Mouse (Mus musculus): ENCODE measurements around the gene Srsf3. TPM values are rescaled to one million over a fixed set of nuclear protein-coding genes. Genes with fewer than 3 reads are reported as not detected.

Srsf3 gene
- total RNA-seq, 2 experiments from 2014 or later, result 125 to 140 TPM

DNA sequence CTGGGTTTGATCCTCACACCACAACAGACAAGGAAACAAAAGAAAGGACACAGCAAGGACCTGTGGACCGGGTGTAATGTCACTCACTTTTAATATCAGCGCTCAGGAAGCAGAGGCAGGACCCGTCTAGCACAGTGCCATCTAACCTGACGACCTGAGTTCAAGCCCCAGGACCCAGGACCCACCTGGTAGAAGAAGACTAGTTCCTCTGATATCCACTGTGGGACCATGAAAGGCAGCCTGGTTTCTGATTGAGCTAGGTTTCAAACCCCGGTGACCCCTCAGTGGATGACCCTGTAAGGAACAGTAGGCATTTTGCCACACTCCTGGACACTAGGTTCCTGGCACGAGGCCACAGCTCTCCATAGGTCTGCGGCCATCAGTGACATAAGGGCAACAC lies 52.2 kb downstream of the Srsf3 start:
- DNase-seq (ENCODE audit: extremely low spot score in 1 of 2, low spot score in 1 of 2), result no peak

DNA sequence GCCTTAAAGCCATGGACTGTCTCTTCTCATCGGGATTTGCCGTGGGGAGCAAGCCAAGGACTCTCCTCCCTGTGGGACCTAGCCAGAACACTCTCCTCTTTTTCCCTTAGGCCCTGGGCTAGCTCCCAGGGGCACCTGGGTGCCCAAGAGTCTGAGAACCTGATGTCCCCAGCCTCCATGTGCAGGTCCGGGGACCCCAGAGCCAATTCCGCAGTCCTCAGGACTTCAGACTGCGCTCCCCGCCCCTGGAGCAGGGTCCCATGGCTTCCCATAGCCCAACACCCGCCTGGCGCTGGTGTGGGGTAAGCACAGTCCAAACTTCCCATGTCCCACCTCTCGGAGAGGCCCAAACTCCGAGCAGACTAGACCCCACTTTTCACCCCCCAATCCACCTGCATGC lies 52.8 kb downstream of the Srsf3 start:
- no peak for DNase-seq (ENCODE audit: extremely low spot score in 1 of 2, low spot score in 1 of 2)

DNA sequence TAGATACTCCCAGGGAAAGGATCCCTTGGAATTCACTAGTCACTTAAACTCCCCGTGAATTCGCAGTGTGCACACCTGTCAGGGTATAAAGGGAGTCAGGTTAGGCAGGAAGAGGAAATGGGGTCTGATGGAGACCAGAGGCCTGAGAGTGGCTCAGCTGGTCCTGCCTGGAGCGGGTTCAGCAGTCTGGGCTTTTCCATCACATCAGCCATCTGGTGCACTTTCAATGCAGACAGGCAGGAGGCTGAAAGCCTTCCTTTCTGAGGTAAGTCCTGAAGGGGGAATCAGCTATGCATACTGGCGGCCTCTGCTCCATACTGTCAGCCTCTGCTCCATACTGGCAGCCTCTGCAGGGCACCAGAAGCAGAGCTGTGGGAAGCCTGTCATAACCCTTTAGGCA lies 54.5 kb downstream of the Srsf3 start:
- DNase-seq (ENCODE audit: extremely low spot score in 1 of 2, low spot score in 1 of 2), result no peak

GRCm38 (mm10) chr17:29090776-29091175 lies 58.3 kb downstream of the Srsf3 start, which contains the start of gene Cdkn1a:
Gene Cdkn1a (plus strand): TSS chr17:29090976.
- no peak for DNase-seq (ENCODE audit: extremely low spot score in 1 of 2, low spot score in 1 of 2)

DNA sequence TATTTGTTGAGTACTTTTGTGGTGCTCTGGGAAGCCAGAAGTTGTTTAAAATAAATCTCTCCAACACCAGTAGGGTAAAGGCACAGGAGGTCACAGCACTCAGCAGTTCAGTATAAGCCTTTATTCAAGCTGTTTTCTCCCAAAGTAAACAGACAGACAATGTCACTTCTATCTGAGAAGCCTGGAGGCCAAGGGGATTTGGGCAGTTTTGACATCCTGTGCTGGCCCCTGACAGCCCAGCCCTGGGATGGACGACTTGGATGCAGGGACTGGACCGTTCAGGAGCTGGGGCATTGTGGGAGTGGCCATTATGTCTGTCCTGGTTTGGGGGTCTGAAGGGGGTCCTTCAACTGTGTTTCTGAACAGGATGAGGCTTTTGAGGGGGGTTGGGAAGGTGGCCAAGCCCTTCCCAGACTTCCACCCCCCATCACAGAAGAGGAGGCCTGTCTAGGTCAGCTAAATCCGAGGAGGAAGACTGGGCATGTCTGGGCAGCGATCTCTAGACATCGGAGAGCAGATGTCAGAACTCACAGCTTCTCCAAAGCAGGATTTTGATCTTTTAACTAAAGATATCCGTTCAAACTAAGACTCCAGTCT lies 59.0 kb downstream of the Srsf3 start:
- no peak for DNase-seq (ENCODE audit: extremely low spot score in 1 of 2, low spot score in 1 of 2)

DNA sequence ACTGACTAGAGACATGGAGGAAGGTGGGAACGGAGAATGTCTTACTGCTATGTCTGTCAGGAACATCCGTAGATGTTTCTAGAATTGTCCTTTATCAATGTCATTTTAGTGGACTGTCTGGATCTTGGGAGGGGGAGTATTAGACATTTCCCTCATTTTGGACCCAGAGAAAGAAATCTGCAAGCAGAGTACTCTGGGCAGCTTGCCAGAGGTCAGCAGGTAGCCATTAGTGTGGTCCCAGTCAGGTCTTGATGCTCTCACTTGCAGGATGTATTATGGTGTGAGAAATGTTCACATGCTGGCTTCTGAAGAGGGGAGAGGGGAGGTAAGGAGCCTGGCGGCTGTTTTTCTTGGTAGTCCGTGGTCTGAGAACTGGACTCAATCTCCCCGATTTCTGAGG lies 60.1 kb downstream of the Srsf3 start:
- DNase-seq (ENCODE audit: extremely low spot score in 1 of 2, low spot score in 1 of 2), result no peak

Other genes starting within 250 kb of the Srsf3 start
- 10 to 100 TPM; 36.2 to 50.0 TPM for gene Brpf3, start 231.5 kb upstream of the Srsf3 start, total RNA-seq (2021)
- under 1 TPM; 0.42 to 0.66 TPM for gene Pnpla1, start 174.2 kb upstream of the Srsf3 start, total RNA-seq (2021)
- 1 to 10 TPM; 3.1 to 3.9 TPM for gene 4930539E08Rik, start 117.3 kb upstream of the Srsf3 start, total RNA-seq (2021)
- not detected for gene Pxt1, start 88.8 kb upstream of the Srsf3 start, total RNA-seq (2021)
- gene Kctd20, start 80.7 kb upstream of the Srsf3 start, total RNA-seq (2021), result 10 to 100 TPM; 67.1 to 75.4 TPM
- gene Stk38, start 24.6 kb upstream of the Srsf3 start, total RNA-seq (2021), result 10 to 100 TPM; 36.7 to 59.1 TPM
- 10 to 100 TPM in 1 of 2 experiments, 1 to 10 TPM in 1; 7.1 to 13.9 TPM for gene Cdkn1a, start 58.3 kb downstream of the Srsf3 start, total RNA-seq (2021)
- gene Rab44, start 81.5 kb downstream of the Srsf3 start, total RNA-seq (2021), result under 1 TPM in 1 of 2 experiments, not detected in 1; 0.07 TPM
- 10 to 100 TPM; 37.7 to 41.8 TPM for gene Cpne5, start 205.5 kb downstream of the Srsf3 start, total RNA-seq (2021)
- gene Ppil1, start 231.6 kb downstream of the Srsf3 start, total RNA-seq (2021), result 10 to 100 TPM; 17.7 to 19.6 TPM
- gene BC004004, start 236.2 kb downstream of the Srsf3 start, total RNA-seq (2021), result 10 to 100 TPM; 96.8 to 96.9 TPM